Mouse (Mus musculus) right cerebral cortex, postnatal 4 days (tissue): ENCODE data around the gene Rpl18.

Experiments
- DNase-seq: peaks from one replicate; pipeline ENCODE4 v3.0.0-alpha.2; 2022

The Rpl18 gene

DNA sequence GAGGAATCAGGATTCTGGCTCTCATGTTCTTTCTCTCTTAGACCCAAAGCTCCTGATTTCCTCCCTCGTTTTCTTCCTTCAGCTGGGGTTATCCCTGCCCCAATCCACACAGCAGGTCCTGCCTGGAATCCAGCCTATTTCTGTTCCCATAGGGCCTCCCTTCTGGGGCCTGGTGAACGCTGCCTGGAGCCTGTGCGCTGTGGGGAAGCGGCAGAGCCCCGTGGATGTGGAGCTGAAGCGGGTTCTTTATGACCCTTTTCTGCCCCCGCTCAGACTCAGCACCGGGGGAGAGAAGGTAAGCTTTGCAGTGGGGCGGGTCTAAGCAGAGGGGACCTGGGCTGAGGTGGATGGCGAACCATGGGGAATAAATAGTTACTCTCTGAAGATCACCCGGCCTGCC lies 14.2 kb upstream of the Rpl18 start:
- DNase-seq, result no peak

- DNase-seq, result no peak
These were observed 13.7 kb upstream of the Rpl18 start for GRCm38 (mm10) chr7:45701607-45702006.

- DNase-seq, result no peak
These were observed 12.9 kb upstream of the Rpl18 start for GRCm38 (mm10) chr7:45702316-45702715.

DNA sequence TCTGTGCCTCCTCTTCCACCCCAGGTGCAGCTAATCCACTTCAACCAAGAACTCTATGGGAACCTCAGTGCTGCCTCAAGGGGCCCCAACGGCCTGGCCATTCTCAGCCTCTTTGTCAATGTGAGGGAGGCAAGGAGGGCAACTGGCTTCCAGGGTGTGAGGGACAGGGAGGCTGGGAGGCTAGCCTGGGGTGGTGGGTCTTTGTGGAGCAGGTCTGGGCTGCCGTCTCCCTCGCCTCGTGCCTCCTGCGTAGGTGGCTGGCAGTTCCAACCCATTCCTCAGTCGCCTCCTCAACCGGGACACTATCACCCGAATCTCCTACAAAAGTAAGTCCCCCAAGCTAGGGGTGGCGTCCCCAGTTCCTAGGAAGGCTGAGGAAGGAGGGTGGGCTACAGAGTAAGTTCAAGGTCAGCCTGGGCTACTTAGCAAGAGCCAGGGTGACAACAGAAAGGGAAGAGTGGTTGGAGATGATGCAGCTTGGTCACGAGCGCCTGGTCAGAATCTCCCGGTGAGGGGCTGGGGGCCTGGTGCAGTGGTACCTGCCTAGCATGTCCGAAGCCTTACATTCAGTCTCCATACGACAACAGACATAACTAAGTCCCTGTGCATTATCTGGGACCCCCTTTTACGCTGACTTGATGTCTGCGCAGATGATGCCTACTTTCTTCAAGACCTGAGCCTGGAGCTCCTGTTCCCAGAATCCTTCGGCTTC lies 12.3 kb upstream of the Rpl18 start:
- no peak for DNase-seq

GRCm38 (mm10) chr7:45703521-45704033 lies 11.7 kb upstream of the Rpl18 start:
- DNase-seq, result no peak

DNA sequence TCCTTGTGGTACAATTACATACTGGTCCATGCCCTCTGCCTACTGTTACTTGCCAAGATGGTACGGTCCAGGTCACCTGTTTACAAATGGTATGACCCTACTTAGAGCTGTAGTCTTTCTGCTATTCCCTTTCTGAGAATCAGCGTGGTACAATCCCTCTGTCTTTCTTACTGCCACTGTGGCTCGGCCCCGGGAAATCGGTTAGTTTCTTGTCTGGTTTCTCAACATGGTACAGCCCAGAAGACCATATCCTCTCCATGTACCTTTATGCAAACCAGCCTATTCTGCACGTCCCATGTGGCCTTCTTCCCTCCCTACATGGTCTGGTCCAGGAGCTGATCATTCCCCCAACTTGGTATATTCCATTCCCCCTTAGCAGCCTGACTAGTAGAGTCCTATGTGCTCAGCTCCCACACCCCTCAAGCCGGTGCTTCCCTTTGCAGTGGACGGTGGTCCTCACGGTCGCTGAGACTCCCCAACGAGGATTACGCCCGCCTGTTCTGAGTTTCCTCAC lies 11.2 kb upstream of the Rpl18 start:
- peak; percentile 66 for DNase-seq

DNA sequence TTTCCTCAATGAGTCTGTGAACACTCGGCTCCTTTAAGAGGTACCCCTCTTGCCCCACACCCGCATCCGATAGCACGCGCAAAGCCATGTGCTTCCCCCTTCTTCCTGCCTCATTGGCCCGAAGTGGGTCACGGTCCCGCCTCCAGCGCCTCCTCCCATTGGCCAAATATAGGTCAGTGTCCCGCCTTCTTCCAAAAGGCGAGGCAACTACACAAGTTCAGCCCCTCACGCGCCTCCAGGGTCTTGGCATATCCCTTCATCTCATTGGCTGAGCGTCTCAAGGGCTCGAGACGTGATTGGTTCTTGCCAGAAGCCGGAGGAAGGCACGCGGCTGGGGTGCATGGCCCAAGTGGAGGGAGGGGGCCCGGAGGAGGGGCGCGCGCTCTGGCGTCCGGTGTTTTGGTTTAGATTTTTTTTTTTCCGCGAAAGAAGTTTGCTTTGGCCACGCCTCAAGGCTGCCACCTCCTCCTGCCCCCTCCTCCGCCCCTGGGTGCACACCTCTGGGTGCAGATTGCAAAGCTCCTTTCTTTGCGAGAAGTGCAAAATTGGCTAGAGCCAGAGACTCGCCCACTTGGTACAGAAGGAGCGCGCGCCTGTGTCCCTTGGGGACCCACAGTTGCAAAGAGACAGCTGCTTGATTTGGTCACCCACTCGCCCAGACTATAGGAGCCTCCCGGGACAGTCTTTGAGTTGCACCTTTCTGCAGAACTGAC lies 10.4 kb upstream of the Rpl18 start, which contains the start of gene Dbp:
Gene Dbp, plus strand, starts transcription at position 359 of the 713 bp plus-strand sequence.
- peak; percentile 92 for DNase-seq

- DNase-seq, result no peak
These were observed 9.8 kb upstream of the Rpl18 start for GRCm38 (mm10) chr7:45705443-45705864.

GRCm38 (mm10) chr7:45705873-45706281 lies 9.4 kb upstream of the Rpl18 start:
- peak; percentile 68 for DNase-seq

DNA sequence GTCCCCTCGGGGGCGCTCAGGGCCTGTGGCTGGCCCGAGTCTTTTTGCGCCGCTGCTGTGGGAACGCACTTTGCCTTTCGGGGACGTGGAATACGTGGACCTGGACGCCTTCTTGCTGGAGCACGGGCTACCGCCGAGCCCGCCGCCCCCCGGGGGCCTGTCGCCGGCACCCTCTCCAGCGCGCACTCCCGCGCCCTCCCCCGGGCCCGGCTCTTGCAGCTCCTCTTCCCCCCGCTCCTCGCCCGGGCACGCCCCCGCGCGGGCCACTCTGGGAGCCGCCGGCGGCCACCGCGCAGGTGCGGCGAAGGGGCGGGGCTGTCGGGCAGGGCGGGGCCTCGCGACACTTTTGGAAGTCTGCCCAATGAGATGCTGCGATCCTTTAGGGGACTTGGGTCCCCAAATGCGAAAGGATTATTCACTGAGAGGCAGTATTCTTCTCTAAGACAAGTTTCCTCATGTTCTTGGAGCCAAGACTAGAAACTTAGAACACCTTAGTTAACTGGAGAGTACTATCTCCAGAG lies 8.5 kb upstream of the Rpl18 start:
- peak; percentile 85 for DNase-seq

DNA sequence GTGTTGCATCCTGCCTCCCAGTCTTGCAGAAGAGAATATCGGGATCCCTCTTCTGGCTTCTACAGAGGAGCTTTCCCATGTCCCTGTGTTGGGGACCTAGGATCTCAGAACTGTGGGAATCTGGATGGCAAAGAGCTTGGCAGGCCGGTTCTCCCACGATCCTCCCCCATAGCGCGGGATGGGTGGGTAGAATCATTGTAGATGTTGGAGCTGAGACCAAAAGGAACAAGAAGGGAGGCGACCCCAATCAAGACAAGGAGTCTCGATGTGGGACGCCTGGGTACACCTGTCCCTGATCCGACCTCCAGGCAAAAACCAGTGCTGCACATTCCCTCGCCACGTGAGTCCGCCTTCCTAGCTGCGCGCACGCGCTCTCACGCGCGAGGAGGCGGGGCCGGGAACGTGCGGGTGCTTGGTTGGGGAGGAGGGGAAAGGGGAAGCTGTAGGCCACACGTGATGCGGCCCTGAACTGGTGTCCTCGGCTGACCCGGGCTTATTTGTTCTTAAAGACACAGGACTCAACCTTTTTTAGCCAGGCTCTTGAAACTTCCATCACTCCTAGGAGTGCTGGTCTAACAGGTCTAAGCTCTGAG lies 7.8 kb upstream of the Rpl18 start:
- peak; percentile 92 for DNase-seq

DNA sequence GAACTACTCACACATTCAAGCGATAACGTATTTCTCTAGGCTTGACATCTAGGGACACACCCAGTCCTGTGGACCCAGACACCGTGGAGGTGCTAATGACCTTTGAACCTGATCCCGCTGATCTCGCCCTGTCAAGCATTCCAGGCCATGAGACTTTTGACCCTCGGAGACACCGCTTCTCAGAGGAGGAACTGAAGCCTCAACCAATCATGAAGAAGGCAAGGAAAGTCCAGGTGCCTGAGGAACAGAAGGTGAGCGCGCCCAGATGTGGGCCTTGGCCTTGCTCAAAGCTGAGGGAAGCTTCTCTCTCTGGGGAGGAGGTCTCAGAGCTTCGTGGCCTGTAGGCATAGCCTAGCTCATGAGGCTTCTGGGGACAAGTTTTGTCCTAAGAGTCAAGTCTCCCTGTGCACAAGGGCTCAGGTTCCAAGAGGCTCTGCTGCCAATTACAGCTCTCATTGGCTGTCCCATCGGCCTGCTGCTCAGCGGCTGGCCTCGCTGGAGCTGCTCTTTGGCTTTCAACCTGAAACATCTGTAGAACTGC lies 7.0 kb upstream of the Rpl18 start:
- no peak for DNase-seq

DNA sequence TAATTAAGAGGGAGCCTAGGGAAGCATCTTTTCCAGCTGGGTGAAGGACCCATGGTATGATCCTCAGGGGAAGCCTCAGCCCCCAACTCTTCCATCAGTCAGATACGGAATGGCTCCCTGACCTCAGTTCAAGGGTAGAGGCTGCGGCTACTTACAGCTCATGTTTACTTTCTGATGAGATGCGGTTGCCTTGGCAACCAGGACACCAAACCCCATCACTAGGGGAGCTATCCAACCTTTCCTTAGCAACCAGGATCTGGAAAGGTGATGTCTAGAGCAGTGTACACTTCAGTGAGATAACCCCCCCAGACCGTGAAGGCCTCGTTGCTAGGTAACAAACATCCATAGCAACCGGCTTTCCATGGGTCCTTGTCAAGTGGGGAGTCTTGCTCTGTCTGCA lies 6.2 kb upstream of the Rpl18 start:
- DNase-seq, result no peak

GRCm38 (mm10) chr7:45709677-45710355 lies 5.4 kb upstream of the Rpl18 start:
- no peak for DNase-seq

DNA sequence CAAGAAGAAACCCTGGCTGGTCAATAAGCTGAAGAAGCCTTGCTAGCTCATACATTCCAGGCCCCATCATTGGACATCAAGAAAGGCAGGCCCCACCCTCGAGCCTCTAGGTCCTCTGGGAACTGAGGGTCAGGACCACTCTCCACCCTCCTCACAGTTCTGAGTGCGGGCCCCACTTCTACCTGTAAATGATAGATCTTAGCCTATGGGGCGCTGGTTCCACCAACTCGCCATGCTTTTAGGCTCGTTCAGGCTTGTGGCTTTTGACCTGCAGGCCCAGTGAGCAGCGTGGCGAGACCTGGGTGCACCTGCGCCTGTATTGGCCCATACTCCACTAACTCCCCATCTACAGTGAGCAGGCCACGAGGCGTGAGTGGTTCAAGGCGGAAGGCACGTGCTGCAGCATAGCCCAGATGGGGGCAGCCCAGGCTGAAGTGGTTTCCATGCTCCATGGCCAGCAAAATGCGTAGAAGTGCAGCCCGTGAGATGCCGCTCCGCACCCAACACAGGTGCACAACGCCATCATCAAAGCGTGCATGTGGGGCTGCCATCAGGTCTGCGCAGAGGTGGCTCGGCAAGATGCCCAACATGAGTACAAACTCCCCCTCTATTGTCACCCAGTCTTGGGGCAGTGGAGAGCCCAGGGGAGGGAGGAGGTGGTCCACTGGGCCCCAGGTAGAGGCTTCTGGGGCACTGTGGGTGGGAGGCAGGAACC lies 4.6 kb upstream of the Rpl18 start:
- DNase-seq, result no peak

GRCm38 (mm10) chr7:45711316-45712021 lies 3.8 kb upstream of the Rpl18 start:
- DNase-seq, result no peak

- DNase-seq, result no peak
These were observed 3.1 kb upstream of the Rpl18 start for GRCm38 (mm10) chr7:45712022-45712757.

- no peak for DNase-seq
These were observed 1.9 kb upstream of the Rpl18 start for GRCm38 (mm10) chr7:45713396-45713795.

DNA sequence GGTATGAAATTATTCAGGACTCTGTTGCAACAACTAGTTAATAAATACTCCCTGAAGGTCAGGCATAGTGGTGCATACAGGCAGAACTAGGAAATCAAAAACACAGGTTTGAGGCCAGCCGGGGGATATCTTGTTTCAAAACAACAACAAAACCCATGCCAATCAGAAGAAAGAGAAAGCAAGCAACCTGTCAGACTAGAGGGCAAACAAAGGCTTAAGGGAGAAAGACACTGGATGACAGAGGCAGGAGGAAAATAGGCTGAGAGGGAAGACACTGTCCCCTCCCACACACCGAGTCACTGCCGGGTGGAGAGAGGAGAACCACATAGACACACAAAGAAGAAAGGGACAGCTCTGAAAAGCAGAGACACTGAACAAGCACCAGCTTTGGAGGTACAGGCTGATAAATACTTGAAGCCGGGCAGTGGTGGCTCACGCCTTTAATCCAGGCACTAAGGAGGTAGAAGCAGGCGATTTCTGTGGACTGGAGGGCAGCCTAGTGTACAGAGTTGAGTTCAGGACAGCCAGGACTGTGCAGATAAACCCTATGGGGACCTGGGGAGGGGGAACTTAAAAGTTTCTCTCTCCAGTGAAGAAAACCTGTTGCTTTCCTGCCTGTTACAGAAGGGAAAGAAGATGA lies 1.3 kb upstream of the Rpl18 start:
- no peak for DNase-seq

DNA sequence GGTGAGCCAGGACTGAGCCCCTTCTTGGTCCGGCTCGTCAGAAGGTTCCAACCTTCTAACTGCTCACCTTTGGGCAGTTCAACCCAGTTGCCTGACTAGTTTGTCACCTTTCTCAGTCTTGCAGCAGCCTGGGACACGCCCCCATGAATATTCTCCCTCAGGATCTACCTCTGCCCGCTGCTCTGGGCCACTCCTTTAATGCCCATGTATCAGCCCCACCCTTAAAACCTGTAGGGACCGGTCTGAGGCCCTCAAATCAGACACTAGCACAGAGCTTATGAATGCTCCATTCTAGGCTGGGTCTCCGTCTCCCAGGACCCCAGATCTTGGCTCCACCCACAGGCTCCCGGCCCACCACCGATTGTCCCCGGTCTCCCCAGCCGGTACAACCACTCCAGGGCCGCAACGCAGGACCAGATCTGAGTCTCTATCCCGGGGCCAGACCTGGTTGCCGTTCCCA lies 597 bp upstream of the Rpl18 start:
- DNase-seq, result no peak
